Mouse (Mus musculus) liver, postnatal 0 days (tissue): Measurements from ENCODE around the gene Tfpi. TPM values are rescaled to one million over a fixed set of nuclear protein-coding genes. Genes with fewer than 3 reads are reported as not detected.
A peak's percentile ranks its signal among the peaks of the same experiment; 100 is the strongest.

Experiments
- ATAC-seq: fragments of 200-750 bp; cut with Nextera tagmentation; 2 replicates; pipeline ENCODE4 v1.8.0; 2017; ENCODE audit warnings: mild to moderate bottlenecking, moderate library complexity
- DNase-seq: peaks from one replicate; pipeline ENCODE4 v3.0.0-alpha.2; 2016
- H3K27ac ChIP-seq: fragments of 300-500 bp; sonication (generic); 2 replicates; pipeline ENCODE4 v1.5.1; 2014; ENCODE audit warnings: antibody characterized with exemption, moderate library complexity, mild to moderate bottlenecking, low read depth
- H3K27me3 ChIP-seq: fragments of 300-500 bp; sonication (generic); 2 replicates; pipeline ENCODE4 v1.6.1; 2014; ENCODE audit warnings: low read length, control low read depth, mixed read lengths; ENCODE audit not compliant: insufficient read depth
- H3K36me3 ChIP-seq: fragments of 300-500 bp; sonication (generic); replicated peaks from 2 replicates; pipeline ENCODE4 v1.6.1; 2014; ENCODE audit warnings: mild to moderate bottlenecking, control low read depth, low read length, moderate library complexity, mixed read lengths; ENCODE audit not compliant: insufficient read depth
- H3K4me1 ChIP-seq: fragments of 300-500 bp; sonication (generic); 2 replicates; pipeline ENCODE4 v1.6.1; 2014; ENCODE audit warnings: antibody characterized with exemption, mild to moderate bottlenecking, control low read depth; ENCODE audit not compliant: insufficient read depth
- H3K4me2 ChIP-seq: fragments of 300-500 bp; sonication (generic); 2 replicates; pipeline ENCODE4 v1.6.1; 2014; ENCODE audit warnings: low read depth, mild to moderate bottlenecking, low read length, moderate library complexity, mixed read lengths
- H3K4me3 ChIP-seq: fragments of 300-500 bp; sonication (generic); 2 replicates; pipeline ENCODE4 v1.5.1; 2014; ENCODE audit warnings: low read depth, low read length
- H3K9ac ChIP-seq: fragments of 300-500 bp; sonication (generic); replicated peaks from 2 replicates; pipeline ENCODE4 v1.6.1; 2014; ENCODE audit warnings: mild to moderate bottlenecking, moderate library complexity
- H3K9me3 ChIP-seq: fragments of 300-500 bp; sonication (generic); 2 replicates; pipeline ENCODE4 v1.6.1; 2016; ENCODE audit warnings: mild to moderate bottlenecking, control low read depth, low read length, mixed read lengths
- CTCF ChIP-seq: sonication (generic); IDR thresholded peaks from 2 replicates; pipeline ENCODE4 v1.5.1; 2016; ENCODE audit warnings: antibody characterized with exemption, low read depth
- EP300 ChIP-seq: IDR thresholded peaks from 2 replicates; pipeline ENCODE4 v1.6.1; 2016; ENCODE audit warnings: antibody characterized with exemption, low read depth, mild to moderate bottlenecking
- WGBS: fragments of 180-500 bp; shearing (Covaris S2); extraction: QIAGEN DNeasy Blood & Tissue Kit; methylation state at CpG from one replicate; pipeline ENCODE4 v1.1.7; 2014; ENCODE audit not compliant: insufficient replicate concordance; 5-methylcytosine and 5-hydroxymethylcytosine counted together
- polyA plus RNA-seq: library from polyadenylated mRNA; unstranded; fragments of >200 nt; fragmentation: Nextera tagmentation; extraction: Ambion mirVana; gene quantifications from 2 replicates; pipeline ENCODE4 v1.2.1, GENCODE M21; 2015

The Tfpi gene
- polyA plus RNA-seq, 1 experiment from 2014 or later: 12.2 TPM

GRCm38 (mm10) chr2:84426531-84426930 is 50.0 kb downstream of the Tfpi start:
- Histone ChIP-seq H3K9ac (0 out of 2 replicates have a peak overlapping the region, but pooled peaks have one; percentile 27), H3K27me3 (no peaks in the 10 kb centered on the region), H3K9me3 (no peaks in the 10 kb centered on the region), H3K27ac (peak overlapping the region; percentile 60), H3K36me3 (no peaks in the 10 kb centered on the region), H3K4me2 (peak overlapping the region; percentile 58), H3K4me1 (no peaks in the 10 kb centered on the region), H3K4me3 (peak overlapping the region; percentile 28; the same call in 1 of the 2 replicates)
- DNase-seq: no peak
- ATAC-seq: no peak
- TF ChIP-seq CTCF (no peak), EP300 (no peak)
- WGBS: 29% methylated on average over 4 of the region's 4 CpGs

- peak; percentile 91 for ATAC-seq
- WGBS: under 1% methylated on average over 10 of the region's 10 CpGs
These were observed 51.4 kb downstream of the Tfpi start, which contains the start of gene Calcrl for GRCm38 (mm10) chr2:84425138-84425537. Gene Calcrl (minus strand): TSS chr2:84425411.

GRCm38 (mm10) chr2:84416501-84416900 is 60.1 kb downstream of the Tfpi start:
- no peaks in the 10 kb centered on the region for H3K9me3 ChIP-seq
- H3K9ac ChIP-seq: no peak overlapping the region
- ATAC-seq (no peak), DNase-seq (no peak)
- 87% methylated on average over 4 of the region's 4 CpGs for WGBS
- no peak overlapping the region for H3K4me3 ChIP-seq
- H3K4me2 ChIP-seq: no peak overlapping the region
- no peak for TF ChIP-seq CTCF
- no peaks in the 10 kb centered on the region for H3K4me1 ChIP-seq
- no peaks in the 10 kb centered on the region for H3K36me3 ChIP-seq
- H3K27me3 ChIP-seq: no peaks in the 10 kb centered on the region
- no peak overlapping the region for H3K27ac ChIP-seq

More at GRCm38 (mm10) chr2:84425138-84425537, 51.4 kb downstream of the Tfpi start, which contains the start of gene Calcrl:
- H3K4me3 ChIP-seq: peak within 1 kb of the TSS; percentile 51
- H3K4me2 ChIP-seq: peak within 1 kb of the TSS; percentile 75
- no peaks in the 10 kb centered on the region for H3K36me3 ChIP-seq
- peak within 1 kb of the TSS; percentile 83 for H3K27ac ChIP-seq
- no peaks in the 10 kb centered on the region for H3K9me3 ChIP-seq
- H3K4me1 ChIP-seq: no peaks in the 10 kb centered on the region
- no peaks in the 10 kb centered on the region for H3K27me3 ChIP-seq
- peak; percentile 79 for DNase-seq
- TF ChIP-seq CTCF (no peak), EP300 (no peak)
- H3K9ac ChIP-seq: peak within 1 kb of the TSS; percentile 59

GRCm38 (mm10) chr2:84409796-84410592 is 66.6 kb downstream of the Tfpi start:
- no peaks in the 10 kb centered on the region for H3K4me1 ChIP-seq
- no peak overlapping the region for H3K4me3 ChIP-seq
- no peaks in the 10 kb centered on the region for H3K9me3 ChIP-seq
- H3K27ac ChIP-seq: no peak overlapping the region
- ATAC-seq (no peak), DNase-seq (no peak)
- H3K9ac ChIP-seq: no peak overlapping the region
- no peak overlapping the region for H3K4me2 ChIP-seq
- no peaks in the 10 kb centered on the region for H3K27me3 ChIP-seq
- no peaks in the 10 kb centered on the region for H3K36me3 ChIP-seq
- no peak for TF ChIP-seq EP300
- no peak for TF ChIP-seq CTCF

- WGBS: 85% methylated on average over 3 of the region's 3 CpGs
These were observed 71.7 kb downstream of the Tfpi start for GRCm38 (mm10) chr2:84404834-84405233.

GRCm38 (mm10) chr2:84402713-84403112 is 73.9 kb downstream of the Tfpi start:
- Histone ChIP-seq H3K4me2 (no peak overlapping the region), H3K27ac (no peak overlapping the region), H3K4me1 (no peaks in the 10 kb centered on the region), H3K9me3 (no peaks in the 10 kb centered on the region), H3K4me3 (no peak overlapping the region), H3K9ac (no peak overlapping the region), H3K27me3 (no peaks in the 10 kb centered on the region), H3K36me3 (no peaks in the 10 kb centered on the region)
- no peak for ATAC-seq
- no peak for TF ChIP-seq EP300
- no peak for TF ChIP-seq CTCF
- WGBS: 88% methylated on average over 3 of the region's 3 CpGs
- no peak for DNase-seq

More at GRCm38 (mm10) chr2:84404834-84405233, 71.7 kb downstream of the Tfpi start:
- Histone ChIP-seq H3K4me3 (no peak overlapping the region), H3K4me1 (no peaks in the 10 kb centered on the region), H3K4me2 (no peak overlapping the region), H3K27ac (no peak overlapping the region), H3K9me3 (no peaks in the 10 kb centered on the region), H3K27me3 (no peaks in the 10 kb centered on the region), H3K9ac (no peak overlapping the region), H3K36me3 (no peaks in the 10 kb centered on the region)
- no peak for TF ChIP-seq EP300
- no peak for TF ChIP-seq CTCF
- DNase-seq (no peak), ATAC-seq (no peak)
